Mouse (Mus musculus) liver, adult 2 months (tissue): ENCODE data around the gene Fabp1.

Experiments used
- CTCF ChIP-seq: fragments of 200-500 bp; IDR thresholded peaks from 2 replicates; pipeline ENCODE4 v1.5.1; 2011; ENCODE audit warnings: low read depth, low read length, control low read depth
- POLR2A ChIP-seq: fragments of 200-500 bp; IDR thresholded peaks from 2 replicates; pipeline ENCODE4 v1.6.1; 2011; ENCODE audit warnings: low read length, control low read depth; ENCODE audit not compliant: insufficient read depth; ENCODE audit errors: extremely low read depth

DNA sequence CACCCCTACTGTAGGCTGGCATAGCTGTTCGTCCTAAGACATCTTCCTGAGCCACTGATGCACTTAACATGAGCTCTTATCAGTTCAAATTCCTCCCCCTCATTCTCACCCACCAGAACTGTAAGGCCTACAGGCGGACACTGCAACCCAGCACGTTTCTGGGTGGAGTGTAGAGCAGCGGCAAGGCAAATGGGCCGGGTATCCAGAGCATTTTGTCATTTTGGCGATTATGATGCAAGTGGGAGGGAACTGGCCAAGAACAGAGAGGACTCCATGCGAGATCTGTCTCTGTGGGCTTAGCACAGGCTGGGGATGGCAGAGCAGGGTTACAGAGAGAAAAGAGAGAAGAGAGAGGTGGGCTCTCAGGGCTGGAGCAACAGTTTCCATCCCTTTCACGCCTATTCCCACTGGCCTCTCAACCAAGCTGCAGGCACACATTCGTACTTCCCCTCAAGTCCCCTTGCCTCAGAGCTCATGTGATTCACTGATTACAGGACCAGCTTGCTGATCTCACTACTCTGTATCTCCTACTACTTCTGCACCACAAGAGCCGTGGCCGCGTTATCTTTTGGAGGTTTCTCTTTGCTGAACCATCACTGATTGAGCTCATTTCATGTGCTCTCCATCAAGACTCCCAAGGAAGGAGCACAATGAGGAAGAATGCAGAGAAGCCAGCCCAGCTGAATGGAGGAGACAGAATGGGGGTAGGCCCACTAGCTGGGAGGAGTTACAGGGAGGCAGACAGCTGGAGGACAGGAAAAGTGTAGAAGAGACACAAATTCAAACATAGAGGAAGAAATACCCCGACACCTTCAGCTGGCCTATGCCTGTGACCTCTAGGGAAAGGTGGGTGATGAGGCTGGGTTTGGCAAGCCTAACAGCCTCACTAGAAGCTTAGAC is 1.7 kb upstream of the Fabp1 start:
- TF ChIP-seq POLR2A (no peak), CTCF (no peak)
